Mouse (Mus musculus): ENCODE measurements at regions not wholly inside any gene's neighbourhood (a gene's known extent, or its start where the extent isn't known, plus 50 kb on each side); places are given as distances from the start of the nearest gene placed in this dataset.

DNA sequence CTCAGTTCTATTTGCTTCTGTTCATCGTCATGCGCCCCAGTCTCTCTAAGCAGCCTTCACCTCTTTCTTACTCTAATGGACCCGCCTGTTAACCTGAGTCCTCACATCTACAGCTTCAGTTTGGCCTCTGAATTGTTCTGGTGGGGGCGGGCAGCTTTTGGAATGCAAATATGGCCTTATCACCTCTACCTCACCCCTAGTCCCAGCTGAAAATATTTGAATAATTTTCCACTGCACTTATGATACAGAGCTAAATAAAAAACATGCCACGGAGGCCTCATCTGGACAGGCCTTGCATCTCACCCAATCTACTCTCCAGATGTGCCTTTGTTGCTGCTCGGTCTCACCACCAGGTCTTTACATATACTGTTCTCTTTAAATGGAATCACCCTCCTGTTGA is 82.5 kb upstream of the Rbms1 start:
- H3K27me3 ChIP-seq (ENCODE audit: insufficient read depth, low read length), result no peaks in the 10 kb centered on the region
- no peaks in the 10 kb centered on the region for H3K36me3 ChIP-seq (ENCODE audit: insufficient read depth, low read length)
- no peak overlapping the region for H3K4me3 ChIP-seq (replicated peaks; ENCODE audit: low read length)
- TF ChIP-seq CTCF (conservative IDR thresholded peaks at IDR 0.05; ENCODE audit: low read length) (no peak), POU5F1 (IDR thresholded peaks at IDR 0.05; ENCODE audit: borderline replicate concordance, low read length) (no peak), NANOG (IDR thresholded peaks at IDR 0.05; ENCODE audit: borderline replicate concordance, low read length) (no peak)
- no peaks in the 10 kb centered on the region for H3K4me1 ChIP-seq (replicated peaks; ENCODE audit: low read depth, low read length)
- H3K9me3 ChIP-seq (ENCODE audit: low read length), result peaks cover 7% of the 10 kb centered on the region; the same call in 1 of the 2 replicates

- no peaks in the 10 kb centered on the region for H3K36me3 ChIP-seq (ENCODE audit: insufficient read depth, low read length)
- no peaks in the 10 kb centered on the region for H3K4me1 ChIP-seq (replicated peaks; ENCODE audit: low read depth, low read length)
- no peaks in the 10 kb centered on the region for H3K27me3 ChIP-seq (ENCODE audit: insufficient read depth, low read length)
- no peak overlapping the region for H3K4me3 ChIP-seq (replicated peaks; ENCODE audit: low read length)
- H3K9me3 ChIP-seq (ENCODE audit: low read length), result no peaks in the 10 kb centered on the region; the same call in 1 of the 2 replicates
- TF ChIP-seq CTCF (conservative IDR thresholded peaks at IDR 0.05; ENCODE audit: low read length) (no peak), NANOG (IDR thresholded peaks at IDR 0.05; ENCODE audit: borderline replicate concordance, low read length) (no peak), POU5F1 (IDR thresholded peaks at IDR 0.05; ENCODE audit: borderline replicate concordance, low read length) (no peak)
Observed at GRCm38 (mm10) chr2:61032920-61033319, 69.9 kb upstream of the Rbms1 start.

DNA sequence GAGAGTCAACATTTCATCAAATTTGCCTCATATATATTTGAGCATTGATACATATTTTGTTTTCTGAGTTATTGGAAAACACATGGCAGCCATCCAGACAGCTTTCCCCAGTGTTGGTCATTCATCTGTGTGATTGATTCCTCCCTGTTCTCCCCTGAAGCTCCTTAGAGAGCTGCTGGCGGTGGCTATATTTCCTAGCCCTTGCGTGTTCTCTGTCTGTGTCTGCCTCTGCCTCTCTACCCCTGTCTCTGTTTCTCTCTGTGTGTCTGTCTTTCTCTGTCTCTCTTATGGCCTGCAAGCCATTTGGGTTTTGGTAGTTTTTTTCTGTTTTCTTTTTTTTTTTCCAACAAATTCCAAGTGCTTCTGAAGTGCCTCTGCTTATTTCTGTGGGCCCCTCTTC is 66.7 kb upstream of the Rbms1 start:
- no peaks in the 10 kb centered on the region for H3K4me1 ChIP-seq (replicated peaks; ENCODE audit: low read depth, low read length)
- no peaks in the 10 kb centered on the region for H3K36me3 ChIP-seq (ENCODE audit: insufficient read depth, low read length)
- H3K4me3 ChIP-seq (replicated peaks; ENCODE audit: low read length), result no peak overlapping the region
- no peaks in the 10 kb centered on the region for H3K9me3 ChIP-seq (ENCODE audit: low read length)
- TF ChIP-seq CTCF (conservative IDR thresholded peaks at IDR 0.05; ENCODE audit: low read length) (no peak), NANOG (IDR thresholded peaks at IDR 0.05; ENCODE audit: borderline replicate concordance, low read length) (no peak), POU5F1 (IDR thresholded peaks at IDR 0.05; ENCODE audit: borderline replicate concordance, low read length) (no peak)
- H3K27me3 ChIP-seq (ENCODE audit: insufficient read depth, low read length), result no peaks in the 10 kb centered on the region

DNA sequence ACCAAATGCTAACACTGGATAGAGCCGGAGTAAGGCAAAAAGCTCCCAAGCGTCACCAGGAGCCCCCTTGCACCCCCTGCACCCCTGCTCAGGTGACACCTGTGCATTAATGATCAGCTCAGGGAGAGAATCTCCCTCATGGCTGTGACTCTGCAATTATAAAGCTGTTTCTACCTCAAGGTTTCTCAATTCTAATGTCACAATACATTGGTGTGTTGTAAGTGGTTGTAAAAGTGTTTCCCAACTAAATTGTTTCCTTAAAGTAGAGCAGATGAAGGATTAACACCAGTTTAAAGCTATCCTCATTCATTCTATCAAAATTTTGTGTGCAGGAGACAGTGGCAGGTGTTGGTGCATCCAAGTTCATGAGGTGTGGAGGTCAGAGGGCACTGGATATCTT is 65.6 kb upstream of the Rbms1 start:
- H3K4me3 ChIP-seq (replicated peaks; ENCODE audit: low read length), result no peak overlapping the region
- H3K27me3 ChIP-seq (ENCODE audit: insufficient read depth, low read length), result no peaks in the 10 kb centered on the region
- TF ChIP-seq POU5F1 (IDR thresholded peaks at IDR 0.05; ENCODE audit: borderline replicate concordance, low read length), result no peak
- no peak for TF ChIP-seq NANOG (IDR thresholded peaks at IDR 0.05; ENCODE audit: borderline replicate concordance, low read length)
- no peak for TF ChIP-seq CTCF (conservative IDR thresholded peaks at IDR 0.05; ENCODE audit: low read length)
- H3K36me3 ChIP-seq (ENCODE audit: insufficient read depth, low read length), result no peaks in the 10 kb centered on the region
- no peaks in the 10 kb centered on the region for H3K4me1 ChIP-seq (replicated peaks; ENCODE audit: low read depth, low read length)
- H3K9me3 ChIP-seq (ENCODE audit: low read length), result no peaks in the 10 kb centered on the region

DNA sequence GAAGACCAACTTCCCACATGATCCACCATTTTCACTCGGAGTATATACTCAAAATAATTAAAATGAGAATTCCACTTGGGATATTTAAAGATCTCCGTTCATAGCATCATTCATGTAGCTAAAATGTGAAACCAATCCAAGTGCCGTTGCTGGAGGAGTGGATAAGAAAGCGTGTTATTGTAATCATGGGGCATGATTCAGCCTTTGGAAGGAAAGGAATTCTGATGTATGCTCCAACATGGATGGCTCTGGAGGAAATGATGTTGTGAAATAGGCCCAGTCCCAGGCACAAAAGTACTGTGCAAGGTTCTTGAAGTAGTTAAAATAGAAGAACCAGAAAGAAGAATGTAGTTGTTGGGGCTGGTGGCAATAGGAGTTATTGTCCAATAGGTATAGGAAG is 64.7 kb upstream of the Rbms1 start:
- Histone ChIP-seq H3K4me3 (replicated peaks; ENCODE audit: low read length) (no peak overlapping the region), H3K9me3 (ENCODE audit: low read length) (no peaks in the 10 kb centered on the region), H3K36me3 (ENCODE audit: insufficient read depth, low read length) (no peaks in the 10 kb centered on the region), H3K4me1 (replicated peaks; ENCODE audit: low read depth, low read length) (no peaks in the 10 kb centered on the region), H3K27me3 (ENCODE audit: insufficient read depth, low read length) (no peaks in the 10 kb centered on the region)
- TF ChIP-seq CTCF (conservative IDR thresholded peaks at IDR 0.05; ENCODE audit: low read length) (no peak), POU5F1 (IDR thresholded peaks at IDR 0.05; ENCODE audit: borderline replicate concordance, low read length) (no peak), NANOG (IDR thresholded peaks at IDR 0.05; ENCODE audit: borderline replicate concordance, low read length) (no peak)

GRCm38 (mm10) chr2:61022411-61022810 is 59.4 kb upstream of the Rbms1 start:
- no peaks in the 10 kb centered on the region for H3K4me1 ChIP-seq (replicated peaks; ENCODE audit: low read depth, low read length)
- TF ChIP-seq POU5F1 (IDR thresholded peaks at IDR 0.05; ENCODE audit: borderline replicate concordance, low read length) (no peak), CTCF (conservative IDR thresholded peaks at IDR 0.05; ENCODE audit: low read length) (no peak), NANOG (IDR thresholded peaks at IDR 0.05; ENCODE audit: borderline replicate concordance, low read length) (no peak)
- no peaks in the 10 kb centered on the region for H3K27me3 ChIP-seq (ENCODE audit: insufficient read depth, low read length)
- no peak overlapping the region for H3K4me3 ChIP-seq (replicated peaks; ENCODE audit: low read length)
- no peaks in the 10 kb centered on the region for H3K36me3 ChIP-seq (ENCODE audit: insufficient read depth, low read length)
- peaks cover 9% of the 10 kb centered on the region; the same call in 1 of the 2 replicates for H3K9me3 ChIP-seq (ENCODE audit: low read length)

DNA sequence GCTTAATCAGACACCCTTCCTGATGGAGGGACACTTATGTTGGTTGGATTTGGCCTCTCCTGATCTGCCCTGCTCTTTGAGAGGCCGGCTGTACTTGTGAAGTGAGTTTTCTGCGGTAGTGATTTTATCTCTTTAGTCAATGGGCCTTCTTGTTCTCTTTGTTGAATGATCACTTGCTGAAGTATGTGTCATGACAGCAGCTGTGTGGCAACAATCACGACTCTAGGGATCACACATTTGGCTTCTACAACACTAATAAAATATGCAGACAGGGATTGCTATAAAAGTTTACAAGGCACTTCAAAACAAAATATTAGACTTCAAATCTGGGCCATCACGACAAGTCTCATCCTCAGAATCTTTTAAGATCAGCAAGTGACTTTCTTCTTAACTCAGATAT is 57.8 kb upstream of the Rbms1 start:
- TF ChIP-seq NANOG (IDR thresholded peaks at IDR 0.05; ENCODE audit: borderline replicate concordance, low read length), result no peak
- TF ChIP-seq CTCF (conservative IDR thresholded peaks at IDR 0.05; ENCODE audit: low read length), result no peak
- TF ChIP-seq POU5F1 (IDR thresholded peaks at IDR 0.05; ENCODE audit: borderline replicate concordance, low read length), result no peak
- H3K9me3 ChIP-seq (ENCODE audit: low read length), result peaks cover 9% of the 10 kb centered on the region; the same call in 1 of the 2 replicates
- H3K36me3 ChIP-seq (ENCODE audit: insufficient read depth, low read length), result no peaks in the 10 kb centered on the region
- no peaks in the 10 kb centered on the region for H3K27me3 ChIP-seq (ENCODE audit: insufficient read depth, low read length)
- H3K4me3 ChIP-seq (replicated peaks; ENCODE audit: low read length), result no peak overlapping the region
- no peaks in the 10 kb centered on the region for H3K4me1 ChIP-seq (replicated peaks; ENCODE audit: low read depth, low read length)

GRCm38 (mm10) chr2:61013006-61013405 is 50.0 kb upstream of the Rbms1 start:
- Histone ChIP-seq H3K36me3 (ENCODE audit: insufficient read depth, low read length) (no peaks in the 10 kb centered on the region), H3K27me3 (ENCODE audit: insufficient read depth, low read length) (no peaks in the 10 kb centered on the region), H3K4me1 (replicated peaks; ENCODE audit: low read depth, low read length) (no peaks in the 10 kb centered on the region), H3K4me3 (replicated peaks; ENCODE audit: low read length) (no peak overlapping the region), H3K9me3 (ENCODE audit: low read length) (peaks cover 3% of the 10 kb centered on the region; the same call in 1 of the 2 replicates)
- TF ChIP-seq NANOG (IDR thresholded peaks at IDR 0.05; ENCODE audit: borderline replicate concordance, low read length) (no peak), CTCF (conservative IDR thresholded peaks at IDR 0.05; ENCODE audit: low read length) (no peak), POU5F1 (IDR thresholded peaks at IDR 0.05; ENCODE audit: borderline replicate concordance, low read length) (no peak)
